Mouse (Mus musculus) kidney, adult 9 months (tissue): ENCODE data around the gene Akap2.

ENCODE experiments used
- DNase-seq: peaks from one replicate; pipeline ENCODE4 v3.0.0; 2022

The Akap2 gene

DNA sequence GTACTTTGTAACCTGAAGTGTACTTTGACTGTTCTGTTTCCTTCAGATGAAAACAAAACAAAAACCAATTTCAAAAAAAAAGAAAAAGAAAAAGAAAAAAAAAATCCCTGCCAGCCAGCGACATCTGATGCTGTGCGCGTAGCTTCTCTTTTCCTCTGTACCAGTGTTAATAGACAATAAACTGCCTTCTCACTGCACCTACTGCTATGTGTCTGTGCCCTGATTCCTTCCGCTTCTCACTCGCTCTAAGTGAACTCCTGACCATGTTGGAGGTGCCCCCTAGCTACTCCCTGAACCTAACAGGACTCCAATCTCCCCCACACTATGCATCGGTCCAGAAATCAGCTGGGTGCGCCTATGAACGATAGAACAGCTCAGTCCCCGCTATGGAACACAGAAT is at the start of gene Akap2:
Gene Akap2 (plus strand): TSS at position 304 of the 400 bp plus-strand sequence.
- DNase-seq: peak; percentile 56

- peak; percentile 34 for DNase-seq
These were observed 46.5 kb upstream of the Akap2 start for GRCm38 (mm10) chr4:57670813-57671469.

- DNase-seq: no peak
These were observed 44.9 kb upstream of the Akap2 start for GRCm38 (mm10) chr4:57672541-57672940.

DNA sequence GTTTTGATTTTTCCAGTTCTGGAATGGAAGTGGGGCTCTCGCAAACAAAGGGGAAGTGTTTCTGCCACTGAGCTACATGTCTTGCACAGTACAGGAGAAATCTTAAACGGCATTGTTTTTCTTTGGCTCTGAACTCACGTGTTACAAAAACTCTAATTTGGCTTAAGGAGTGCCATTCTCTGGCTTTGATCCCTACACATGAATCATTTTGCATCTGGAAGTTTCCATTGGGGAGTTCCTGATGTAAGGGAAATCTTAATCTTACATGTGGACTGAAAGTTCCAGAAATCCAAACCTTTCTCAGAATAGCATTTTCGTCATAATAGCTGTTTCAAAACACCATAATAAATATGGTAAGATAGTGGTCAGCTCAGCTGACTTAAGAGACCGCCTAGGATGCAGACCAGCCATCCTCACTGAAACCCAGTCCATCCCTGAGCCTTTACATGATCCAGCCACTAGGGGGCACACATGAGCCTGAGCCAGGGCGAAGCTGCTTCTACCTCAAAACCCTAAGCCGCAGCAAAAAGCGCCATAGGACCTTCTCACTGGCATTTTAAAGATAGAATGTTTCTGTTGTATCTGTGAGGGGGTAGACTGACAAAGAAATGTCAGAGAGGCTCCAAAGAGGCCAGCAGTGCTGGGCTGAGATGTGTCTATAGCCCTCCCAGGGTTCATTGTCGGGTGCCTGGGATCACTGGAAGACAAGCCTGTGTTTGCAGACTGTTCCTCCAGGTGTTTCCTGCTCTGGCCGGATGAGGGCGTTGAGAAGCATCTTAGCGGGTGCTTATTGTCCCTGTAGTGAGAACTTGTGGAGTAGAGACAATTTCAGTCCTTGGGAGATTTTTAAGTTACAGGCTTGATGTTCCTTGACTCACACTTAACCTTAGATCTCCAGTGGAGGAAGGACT is 44.2 kb upstream of the Akap2 start:
- peak; percentile 93 for DNase-seq

- DNase-seq: no peak
These were observed 43.1 kb upstream of the Akap2 start for GRCm38 (mm10) chr4:57674351-57674750.

GRCm38 (mm10) chr4:57675387-57675786 is 42.1 kb upstream of the Akap2 start:
- peak; percentile 91 for DNase-seq

- no peak for DNase-seq
These were observed 39.5 kb upstream of the Akap2 start for GRCm38 (mm10) chr4:57677916-57678315.

- DNase-seq: peak; percentile 48
These were observed 38.4 kb upstream of the Akap2 start for GRCm38 (mm10) chr4:57678991-57679457.

GRCm38 (mm10) chr4:57680186-57680585 is 37.3 kb upstream of the Akap2 start:
- DNase-seq: peak; percentile 70

- DNase-seq: peak; percentile 95
These were observed 35.9 kb upstream of the Akap2 start for GRCm38 (mm10) chr4:57681511-57681910.

GRCm38 (mm10) chr4:57682341-57682740 is 35.1 kb upstream of the Akap2 start:
- no peak for DNase-seq

DNA sequence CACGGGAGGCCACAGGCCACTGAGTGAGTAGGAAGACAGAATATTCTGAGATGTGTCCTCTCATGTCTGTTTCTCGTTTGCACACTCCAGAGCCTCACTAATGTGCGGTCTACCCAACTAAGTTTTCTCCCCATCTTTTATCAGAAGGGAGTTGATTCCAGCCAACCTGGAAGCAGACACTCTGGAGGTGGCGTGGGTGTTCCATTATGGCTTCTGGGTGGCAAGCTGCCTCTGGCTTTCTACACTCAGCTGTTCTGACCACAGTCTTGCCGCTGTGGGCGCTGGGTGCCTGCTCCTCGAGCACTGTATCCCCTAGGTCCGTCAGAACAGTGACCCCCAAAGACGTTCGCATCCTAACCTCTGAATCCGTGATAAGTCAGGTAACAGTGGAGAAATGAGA is 34.5 kb upstream of the Akap2 start:
- DNase-seq: no peak

GRCm38 (mm10) chr4:57684676-57685215 is 32.7 kb upstream of the Akap2 start:
- no peak for DNase-seq

- DNase-seq: no peak
These were observed 30.7 kb upstream of the Akap2 start for GRCm38 (mm10) chr4:57686736-57687135.

DNA sequence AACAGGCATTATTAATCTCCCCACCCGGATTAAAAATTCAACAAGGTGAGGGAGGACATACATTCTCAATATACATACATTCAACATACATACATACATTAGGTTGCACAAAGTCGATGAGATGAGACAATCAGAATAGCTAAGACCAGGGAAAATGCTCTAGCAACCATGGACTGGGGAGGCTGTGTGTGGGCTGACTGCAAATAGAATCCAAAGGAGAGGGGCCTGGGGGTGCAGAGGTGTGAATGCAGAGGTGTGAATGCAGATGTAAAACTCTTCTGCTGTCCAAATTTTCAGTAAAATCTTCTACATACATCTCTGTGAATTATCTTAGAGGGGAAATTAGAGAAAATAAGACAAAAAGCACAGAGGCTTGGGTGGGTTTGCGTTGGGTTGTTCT is 29.9 kb upstream of the Akap2 start:
- DNase-seq: no peak

- DNase-seq: no peak
These were observed 29.3 kb upstream of the Akap2 start for GRCm38 (mm10) chr4:57688131-57688530.

GRCm38 (mm10) chr4:57690001-57690400 is 27.5 kb upstream of the Akap2 start:
- peak; percentile 45 for DNase-seq

DNA sequence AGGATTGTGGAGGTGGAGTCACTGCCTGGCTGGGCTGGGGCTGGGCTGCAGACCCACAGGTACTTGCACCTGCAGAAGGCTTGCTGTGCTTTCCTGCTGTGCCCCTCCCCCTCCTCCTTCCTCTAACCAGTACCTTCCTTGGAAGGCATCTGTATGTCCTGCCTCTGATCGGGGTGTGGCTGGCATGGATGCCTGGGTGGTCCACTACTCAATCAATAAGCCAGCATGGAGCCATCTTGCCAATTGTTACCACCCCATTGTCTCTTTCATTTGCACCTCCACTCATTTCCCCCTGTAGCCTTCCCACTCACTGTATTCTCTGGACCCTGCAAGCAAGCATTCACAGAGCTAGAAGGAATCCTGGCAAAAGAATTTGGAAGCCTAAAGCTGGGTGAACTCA is 26.7 kb upstream of the Akap2 start:
- no peak for DNase-seq

- DNase-seq: no peak
These were observed 22.9 kb upstream of the Akap2 start for GRCm38 (mm10) chr4:57694356-57695136.

GRCm38 (mm10) chr4:57696955-57697354 is 20.5 kb upstream of the Akap2 start:
- no peak for DNase-seq

DNA sequence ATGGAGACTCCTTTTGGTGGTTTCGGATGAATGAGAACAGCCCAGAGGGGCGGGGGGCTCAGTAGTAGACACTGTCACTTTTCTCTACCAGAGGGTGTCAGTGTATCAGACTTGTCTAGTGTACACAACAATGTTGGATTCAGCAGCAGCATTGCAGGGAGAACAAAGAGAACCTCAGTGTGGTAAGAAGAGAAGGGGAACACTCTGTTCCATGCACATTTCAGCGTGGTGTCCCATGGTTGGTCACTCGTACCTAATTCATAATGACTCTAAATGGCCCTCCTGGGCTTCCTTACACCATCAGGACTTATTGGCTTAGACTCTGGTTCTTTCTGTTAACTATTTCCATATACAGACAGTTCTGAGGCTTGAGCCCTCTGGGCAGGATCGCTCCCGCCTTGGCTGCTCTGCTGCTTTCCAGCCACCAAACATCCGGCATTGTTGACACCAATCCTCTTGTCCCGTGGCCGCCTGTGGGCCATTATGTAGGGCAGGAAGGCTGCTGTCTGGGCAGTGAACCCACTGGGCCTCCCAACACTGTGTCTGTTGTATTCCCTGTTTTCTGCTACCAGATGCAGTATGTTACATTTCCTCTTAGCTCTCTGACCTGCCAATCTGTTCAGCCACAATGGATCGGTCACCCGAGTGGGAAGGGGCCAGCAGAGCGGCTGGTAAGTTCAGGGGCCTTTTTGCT is 19.4 kb upstream of the Akap2 start:
- DNase-seq: no peak

GRCm38 (mm10) chr4:57701576-57701975 is 15.9 kb upstream of the Akap2 start:
- no peak for DNase-seq
